Mouse (Mus musculus) large intestine, adult 2 months (tissue): ENCODE measurements around the gene 6330409D20Rik. TPM values are rescaled to one million over a fixed set of nuclear protein-coding genes. Genes with fewer than 3 reads are reported as not detected.
A peak's percentile ranks its signal among the peaks of the same experiment; 100 is the strongest.

Experiments
- DNase-seq: peaks from one replicate; pipeline ENCODE4 v3.0.0-alpha.2; 2012; ENCODE audit warnings: low read depth, low spot score
- WGBS: fragments of 180-500 bp; shearing (Covaris S2); methylation state at CpG from one replicate; pipeline ENCODE4 v1.1.7; 2018; 5-methylcytosine and 5-hydroxymethylcytosine counted together
- polyA plus RNA-seq: library from polyadenylated mRNA; depleted of rRNA; stranded (reverse); fragments of >200 nt; gene quantifications from 2 replicates; pipeline ENCODE4 v1.2.3, GENCODE M21; 2012

The 6330409D20Rik gene
- polyA plus RNA-seq, 1 experiment: not detected

DNA sequence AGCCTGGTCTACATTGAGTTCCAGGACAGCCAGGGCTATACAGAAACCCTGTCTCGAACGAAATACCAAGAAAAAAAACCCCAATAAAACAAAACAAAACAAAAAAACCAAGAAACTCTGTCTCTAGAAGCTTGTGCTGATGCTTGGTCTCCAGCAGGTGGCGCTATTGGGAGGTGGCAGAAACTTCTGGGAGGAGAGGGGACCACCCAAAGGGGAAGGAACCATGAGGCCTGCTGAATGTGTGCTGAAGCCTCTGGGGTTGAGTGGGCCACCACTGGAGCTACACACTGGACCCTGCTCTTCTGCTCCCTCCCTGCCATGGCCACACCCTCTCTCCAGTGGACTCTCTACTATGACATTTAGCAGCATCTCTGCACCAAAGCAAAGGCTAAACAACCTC is 32.2 kb downstream of the 6330409D20Rik start:
- WGBS: 21% methylated on average over 3 of the region's 3 CpGs
- no peak for DNase-seq

DNA sequence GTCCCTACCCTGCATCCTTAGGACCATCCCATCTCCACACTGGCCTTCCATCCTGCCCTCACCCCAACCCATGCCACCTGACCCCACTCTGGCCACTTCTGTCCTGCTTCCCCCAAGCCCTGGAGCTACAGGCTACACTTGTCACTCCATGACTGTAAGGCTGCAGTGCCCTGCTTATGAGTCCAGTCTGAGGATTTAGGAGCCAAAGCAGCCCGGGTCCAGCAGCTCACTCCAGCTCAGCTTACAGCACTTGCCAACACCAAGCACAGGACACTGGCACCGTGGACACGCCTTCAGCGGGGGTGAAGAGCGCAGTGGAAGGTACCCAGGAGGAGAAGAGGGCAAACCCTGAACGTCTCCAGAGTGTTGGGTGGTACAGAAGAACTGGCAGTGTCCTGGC is 33.8 kb downstream of the 6330409D20Rik start:
- no peak for DNase-seq
- WGBS: 84% methylated on average over 6 of the region's 6 CpGs

DNA sequence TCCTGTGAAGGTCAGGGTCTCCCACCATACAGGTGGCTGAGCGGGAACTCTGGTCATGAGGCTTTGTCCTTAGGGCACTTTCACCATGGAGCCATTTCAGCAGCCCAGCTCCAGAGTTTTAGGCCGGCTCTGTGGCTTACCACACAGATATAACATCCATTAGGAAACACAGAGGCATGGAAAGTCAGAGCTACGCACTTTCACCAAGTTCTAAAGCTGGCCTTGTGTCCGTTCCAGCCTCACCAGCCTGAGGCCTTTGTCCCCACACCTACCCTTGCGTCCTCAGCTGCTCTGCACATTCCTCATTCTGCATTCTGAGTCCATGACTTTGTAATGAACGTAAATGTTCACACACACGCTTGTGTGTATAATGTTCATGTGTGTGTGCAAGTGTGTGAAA is 35.8 kb downstream of the 6330409D20Rik start:
- 92% methylated on average over 7 of the region's 7 CpGs for WGBS
- no peak for DNase-seq

DNA sequence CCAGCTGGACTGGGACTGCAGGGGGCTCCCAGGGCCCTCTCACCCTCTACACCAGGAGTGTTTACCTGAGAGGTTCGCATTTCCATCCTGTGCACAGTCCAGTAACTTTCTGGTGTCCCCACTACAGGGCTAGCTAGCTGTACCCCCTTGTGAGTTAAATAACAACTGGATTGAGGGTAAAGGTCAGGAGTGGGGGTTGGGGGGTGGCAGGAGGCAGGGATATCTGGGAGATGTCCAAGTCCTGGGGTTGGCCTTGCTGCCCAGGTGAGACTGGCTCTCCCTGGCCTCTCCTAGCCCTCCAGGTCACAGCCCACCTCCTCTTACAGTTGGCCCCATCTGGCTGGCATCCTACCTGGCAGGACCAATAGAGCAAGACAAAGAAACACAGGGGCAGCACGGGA is 36.8 kb downstream of the 6330409D20Rik start, which contains the start of gene Fpgs:
Fpgs (minus strand) TSS at position 125 of the 401 bp plus-strand sequence.
- DNase-seq: no peak
- WGBS: 49% methylated on average over 2 of the region's 2 CpGs

DNA sequence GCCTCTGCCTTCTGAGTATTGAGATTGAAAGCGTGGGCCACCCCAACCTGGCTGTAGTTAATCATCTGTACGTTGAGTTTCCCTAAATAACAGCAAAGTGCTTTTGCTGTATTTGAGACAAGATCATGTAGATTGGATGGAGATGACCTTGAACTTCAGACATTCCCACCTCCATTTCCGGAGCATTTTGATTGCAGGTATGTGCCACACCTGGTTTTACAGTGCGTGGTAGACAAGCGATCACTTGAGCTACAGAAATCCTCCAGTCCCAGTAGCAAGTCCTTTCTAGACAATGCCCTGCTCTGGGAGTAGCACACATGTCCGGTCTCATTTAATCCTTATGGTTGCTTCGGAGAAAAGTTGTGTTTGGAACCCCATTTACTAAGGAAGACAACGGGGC is 37.8 kb downstream of the 6330409D20Rik start:
- 45% methylated on average over 8 of the region's 8 CpGs for WGBS
- no peak for DNase-seq

DNA sequence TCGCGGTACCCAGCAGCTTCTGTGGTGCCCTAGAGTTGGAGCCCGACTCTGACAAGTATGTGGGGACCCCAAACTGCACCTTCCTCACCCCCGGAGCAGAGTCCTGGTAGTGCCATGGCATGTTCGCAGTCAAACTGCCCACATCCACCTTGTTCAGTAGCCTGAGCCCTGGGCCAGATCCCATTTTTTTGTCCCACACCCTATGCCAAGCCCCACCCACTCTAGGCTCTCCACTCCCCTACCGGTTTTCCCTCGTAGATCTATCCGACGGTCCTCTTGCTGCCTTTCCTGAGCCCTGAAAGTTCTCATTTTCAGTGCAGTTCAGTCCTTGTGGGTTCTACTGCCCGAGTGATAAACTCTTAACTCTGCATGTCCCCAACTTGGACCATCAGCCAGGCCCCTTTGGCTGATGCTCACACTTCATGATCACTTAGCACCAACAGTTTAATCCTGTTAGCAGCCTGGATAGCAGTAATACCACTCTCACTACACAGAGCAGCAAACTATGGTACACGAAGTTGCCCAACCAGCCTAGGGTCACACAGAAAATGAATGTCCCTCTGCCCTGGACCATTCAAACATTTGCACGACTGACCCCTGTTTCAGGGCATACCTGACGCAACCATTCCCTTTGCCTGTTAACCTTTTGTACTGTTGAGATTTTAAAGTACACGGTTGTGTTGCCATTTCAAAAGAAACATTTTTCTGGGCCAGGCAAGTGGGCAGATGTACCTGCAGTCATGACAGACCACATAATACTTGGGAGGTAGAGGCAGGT is 39.7 kb downstream of the 6330409D20Rik start:
- no peak for DNase-seq
- WGBS: 77% methylated on average over 14 of the region's 14 CpGs

DNA sequence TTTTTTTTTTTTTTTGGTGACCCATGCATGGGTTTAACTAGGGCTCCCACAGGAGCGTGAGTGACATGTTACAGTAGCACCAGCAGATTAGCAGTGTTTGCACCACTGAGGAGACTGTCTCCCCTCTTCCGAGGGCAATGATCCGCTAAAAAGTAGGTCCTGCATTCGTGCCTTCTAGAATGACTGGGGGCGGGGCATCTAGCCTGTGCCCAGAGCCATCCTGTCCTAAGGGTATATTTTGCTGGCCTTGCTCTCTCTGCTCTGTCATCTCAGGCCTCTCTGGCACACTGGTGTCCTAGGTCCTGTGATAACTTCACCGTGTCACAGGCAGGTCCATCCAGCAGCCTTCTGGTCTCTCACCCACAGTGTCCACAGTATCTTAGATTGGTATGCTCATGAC is 41.1 kb downstream of the 6330409D20Rik start:
- WGBS: 82% methylated on average over 6 of the region's 6 CpGs
- DNase-seq: no peak

DNA sequence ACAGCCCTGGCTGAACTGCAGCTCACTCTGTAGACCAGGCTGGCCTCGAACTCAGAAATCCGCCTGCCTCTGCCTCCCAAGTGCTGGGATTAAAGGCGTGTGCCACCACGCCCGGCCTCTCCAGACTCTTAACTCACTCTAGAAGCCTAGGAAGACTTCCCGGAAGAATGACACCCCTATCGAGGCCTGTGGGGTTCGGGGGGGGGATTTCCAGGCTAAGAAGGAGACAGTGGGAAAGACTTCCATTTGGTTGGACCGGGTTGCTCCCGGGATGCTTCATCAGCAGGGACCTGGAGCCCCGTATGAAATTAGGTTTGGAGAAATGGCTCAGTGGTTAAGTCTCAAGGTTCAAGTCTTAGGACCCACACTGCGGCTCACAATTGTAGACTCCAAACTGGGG is 46.1 kb downstream of the 6330409D20Rik start:
- WGBS: 71% methylated on average over 12 of the region's 12 CpGs
- DNase-seq: no peak

DNA sequence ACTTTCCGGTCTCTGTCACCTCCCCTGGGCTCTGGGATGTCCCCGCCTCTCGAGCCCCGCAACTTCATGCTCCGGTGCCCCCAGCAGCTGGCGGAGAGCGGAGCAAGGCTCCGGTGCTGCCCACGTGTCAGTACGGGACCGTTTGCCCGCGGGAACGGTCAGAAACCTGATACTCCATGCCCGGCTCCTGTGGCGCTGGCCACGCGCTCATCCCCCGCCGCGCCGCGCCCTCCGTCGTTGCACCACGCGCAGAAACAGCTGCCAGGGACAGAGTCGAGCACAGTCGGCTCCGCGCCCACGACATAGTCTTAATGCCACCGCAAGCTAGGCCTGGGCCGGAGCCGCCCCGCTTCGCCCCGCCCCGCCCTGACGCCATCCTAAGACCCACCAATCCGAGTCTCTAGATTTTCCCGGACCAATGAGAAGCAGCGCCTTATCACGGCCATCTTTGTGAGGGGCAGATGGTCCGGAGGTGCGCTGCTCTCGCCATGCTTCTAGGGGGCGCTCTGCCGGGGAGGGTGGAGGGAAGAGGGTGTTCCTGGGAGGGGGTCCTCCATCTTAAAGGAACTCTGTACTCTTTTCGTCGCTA is 46.9 kb downstream of the 6330409D20Rik start:
- DNase-seq: peak; percentile 93
- WGBS: under 1% methylated on average over 51 of the region's 51 CpGs

DNA sequence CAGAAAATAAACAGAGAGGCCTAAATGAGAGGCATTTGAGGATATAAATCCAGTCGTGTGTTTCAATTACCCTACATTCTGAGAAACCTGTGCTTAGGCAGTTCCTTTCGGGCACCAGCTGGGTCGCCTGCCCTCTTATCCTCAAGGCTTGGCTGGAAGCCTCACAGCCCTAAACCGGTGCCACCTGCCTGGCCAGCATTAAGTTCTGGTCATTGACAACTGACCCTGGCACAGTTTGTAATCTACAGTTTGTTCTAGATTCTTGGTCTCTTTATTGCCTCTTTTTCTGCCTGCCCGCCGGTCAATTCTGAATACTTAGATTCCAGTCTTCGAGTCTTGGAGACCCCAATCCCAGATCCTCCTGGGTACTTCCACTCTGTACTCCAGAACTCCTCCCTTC is 47.5 kb downstream of the 6330409D20Rik start:
- WGBS: 5% methylated on average over 7 of the region's 7 CpGs
- no peak for DNase-seq

DNA sequence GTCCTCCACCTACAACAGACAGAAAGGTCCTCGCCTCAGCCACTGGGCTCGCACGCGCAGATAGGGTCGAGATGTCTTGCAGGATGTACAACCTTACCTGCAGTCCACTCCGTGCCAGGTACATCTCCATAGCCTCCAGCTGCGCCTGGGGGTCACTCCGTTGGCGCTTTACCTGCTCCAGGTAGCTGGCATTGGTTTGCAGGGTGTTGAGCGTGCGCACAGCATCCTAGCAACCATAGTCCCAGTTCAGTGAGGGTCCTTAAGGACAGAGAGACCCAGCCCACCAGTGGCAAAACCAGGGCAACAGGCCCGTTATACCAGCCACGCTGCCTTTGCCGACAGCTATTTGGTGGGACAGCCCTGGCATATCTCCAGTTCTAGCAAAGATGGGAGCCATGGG is 48.3 kb downstream of the 6330409D20Rik start:
- 79% methylated on average over 14 of the region's 14 CpGs for WGBS
- DNase-seq: no peak

DNA sequence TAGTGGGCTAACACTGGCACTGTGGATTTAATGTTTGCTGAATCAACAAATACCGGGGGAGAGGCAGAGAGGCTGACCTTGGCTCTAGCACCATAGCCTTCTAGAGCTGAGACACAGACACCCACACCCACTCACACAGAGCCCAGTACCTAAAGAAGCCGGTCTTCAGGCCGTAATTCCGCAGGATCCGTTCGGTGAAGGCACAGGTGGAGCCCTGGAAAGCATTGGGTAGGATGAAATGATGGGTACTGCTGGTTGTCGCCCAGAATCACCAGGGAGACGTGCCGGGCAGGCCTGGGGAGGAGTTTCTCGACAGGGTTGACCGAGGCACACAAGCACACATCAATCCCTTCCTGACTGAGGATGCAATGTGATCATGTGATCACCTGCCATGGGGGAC is 49.8 kb downstream of the 6330409D20Rik start:
- 63% methylated on average over 11 of the region's 11 CpGs for WGBS

DNA sequence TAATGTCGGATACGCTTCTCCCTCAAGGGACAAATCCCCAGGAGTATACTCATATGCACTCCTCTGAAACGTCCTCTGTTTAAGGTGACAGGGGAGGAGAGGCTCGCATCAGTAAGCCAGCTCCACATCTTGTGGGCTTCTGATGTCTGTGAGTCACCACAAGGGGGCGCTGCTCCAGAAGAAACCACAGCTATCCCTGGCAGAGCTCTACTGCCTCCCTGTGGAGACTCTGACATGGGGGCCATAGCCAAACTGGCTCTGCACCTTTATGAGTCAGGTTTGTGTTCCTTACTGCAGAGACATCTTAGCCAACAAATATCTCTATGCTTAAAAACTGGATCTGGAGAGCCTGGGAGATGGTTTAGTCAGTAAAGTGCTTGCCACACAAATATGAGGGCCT is 51.4 kb downstream of the 6330409D20Rik start:
- 27% methylated on average over 5 of the region's 5 CpGs for WGBS
- peak; percentile 80 for DNase-seq

More for the DNA sequence above, 49.8 kb downstream of the 6330409D20Rik start:
- DNase-seq: no peak

DNA sequence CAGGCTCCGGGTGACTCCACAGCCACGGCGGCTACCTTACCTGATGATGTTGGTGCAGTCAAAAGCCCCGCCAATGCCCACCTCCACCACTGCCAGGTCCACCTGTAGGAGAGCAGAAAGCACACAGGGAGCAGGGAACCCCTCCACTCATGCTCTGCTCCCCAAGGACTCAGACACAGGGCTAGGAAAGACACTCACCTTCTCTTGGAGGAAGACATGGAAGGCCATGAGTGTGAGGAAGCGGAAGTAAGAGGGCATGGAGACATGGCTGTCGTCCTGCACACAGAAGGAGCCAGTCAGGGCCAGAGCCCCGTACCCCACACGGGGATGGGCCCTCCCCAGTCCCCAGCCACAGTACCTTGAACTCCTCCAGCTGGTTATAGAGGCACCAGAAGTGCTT is 53.3 kb downstream of the 6330409D20Rik start:
- WGBS: 98% methylated on average over 8 of the region's 8 CpGs
- no peak for DNase-seq

DNA sequence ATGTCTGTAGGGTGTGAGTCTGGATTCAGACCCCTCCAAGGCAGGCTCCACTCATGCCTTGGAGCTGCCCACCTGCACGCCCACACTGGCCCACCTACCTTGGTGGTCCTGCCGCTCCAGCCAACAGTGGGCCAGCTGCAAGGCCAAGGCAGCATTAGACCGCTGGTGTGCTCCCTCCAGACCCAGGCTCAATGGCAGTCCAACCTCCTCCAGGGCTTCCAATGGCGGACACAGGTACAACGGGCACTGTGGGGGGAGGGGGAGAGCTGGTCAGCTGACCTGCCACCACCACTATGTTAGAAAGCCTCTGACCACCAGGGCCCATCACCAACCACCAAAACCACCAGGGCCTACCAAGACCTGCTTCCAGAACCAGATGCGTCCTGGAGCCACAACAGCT is 54.2 kb downstream of the 6330409D20Rik start:
- DNase-seq: no peak
- WGBS: 94% methylated on average over 6 of the region's 6 CpGs

DNA sequence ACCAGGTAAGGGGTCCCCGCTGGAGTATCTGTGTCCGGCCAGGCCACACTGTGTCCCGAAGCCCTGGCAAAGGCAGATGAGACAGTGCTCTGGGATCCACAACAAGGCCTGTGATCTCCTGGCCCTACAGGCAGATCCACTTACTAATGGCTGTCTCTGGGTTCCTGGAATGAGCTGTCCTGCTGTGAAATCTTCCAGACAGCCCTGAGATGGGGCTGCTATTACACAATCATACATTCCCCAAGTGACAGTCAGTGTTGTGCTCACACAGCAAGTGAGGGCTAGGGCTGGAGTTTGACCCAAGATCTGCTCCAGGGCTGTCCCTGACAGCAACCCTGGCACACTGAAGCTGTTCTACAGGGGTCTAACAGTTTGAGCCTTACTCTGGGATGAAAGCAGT is 55.0 kb downstream of the 6330409D20Rik start:
- no peak for DNase-seq

DNA sequence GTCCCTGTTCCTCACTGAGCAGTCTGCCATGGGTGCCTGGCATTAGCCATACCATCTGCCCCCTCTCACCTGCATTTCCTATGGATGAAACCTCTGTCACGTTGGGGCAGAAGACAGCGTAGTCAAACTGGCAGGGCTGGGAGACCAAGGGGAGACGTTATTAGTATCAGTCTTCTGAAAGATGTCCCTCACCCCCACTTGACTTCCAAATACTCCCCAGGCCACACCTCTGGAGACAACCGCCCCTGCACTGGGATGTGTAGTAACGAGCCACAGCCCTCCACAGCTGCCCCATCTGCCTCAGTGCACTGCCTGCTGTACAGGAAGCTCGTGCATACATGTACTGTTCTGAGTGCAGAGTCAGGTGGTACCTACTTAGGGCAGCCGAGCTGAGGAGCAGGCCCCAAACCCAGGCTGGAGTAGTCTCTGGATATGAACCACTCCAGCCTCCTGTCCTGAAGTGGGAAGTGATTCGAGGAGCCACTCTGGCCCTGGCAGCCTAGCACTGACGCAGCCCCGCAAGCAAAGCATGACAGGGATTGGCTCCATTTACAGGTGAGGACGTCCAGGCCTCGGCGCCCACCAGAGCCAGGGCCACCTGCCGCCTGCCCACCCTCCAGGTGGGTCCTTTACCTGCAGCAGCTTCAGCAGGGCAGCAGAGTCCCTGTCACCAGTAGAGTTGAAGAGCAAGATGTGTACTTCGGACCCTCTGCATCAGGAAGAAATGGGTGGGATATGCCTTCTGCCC is 56.0 kb downstream of the 6330409D20Rik start:
- no peak for DNase-seq
- 91% methylated on average over 15 of the region's 15 CpGs for WGBS

More for the DNA sequence above, 55.0 kb downstream of the 6330409D20Rik start:
- WGBS: 85% methylated on average over 3 of the region's 3 CpGs

DNA sequence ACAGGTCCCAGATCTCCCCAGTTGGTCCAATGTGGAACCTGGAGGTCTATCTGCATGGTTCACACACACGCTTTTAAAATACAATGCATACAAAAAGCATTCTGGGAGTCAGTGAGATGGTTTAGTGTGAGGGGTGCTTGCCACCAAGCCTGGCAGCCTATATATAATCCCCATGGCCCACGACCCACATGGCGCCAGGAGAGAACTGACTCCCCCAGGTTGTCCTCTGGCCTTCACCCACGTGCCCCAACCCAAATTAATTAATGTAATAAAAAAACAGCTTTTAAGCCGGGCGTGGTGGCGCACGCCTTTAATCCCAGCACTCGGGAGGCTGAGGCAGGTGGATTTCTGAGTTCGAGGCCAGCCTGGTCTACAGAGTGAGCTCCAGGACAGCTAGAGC is 57.1 kb downstream of the 6330409D20Rik start:
- no peak for DNase-seq
- 88% methylated on average over 10 of the region's 10 CpGs for WGBS

DNA sequence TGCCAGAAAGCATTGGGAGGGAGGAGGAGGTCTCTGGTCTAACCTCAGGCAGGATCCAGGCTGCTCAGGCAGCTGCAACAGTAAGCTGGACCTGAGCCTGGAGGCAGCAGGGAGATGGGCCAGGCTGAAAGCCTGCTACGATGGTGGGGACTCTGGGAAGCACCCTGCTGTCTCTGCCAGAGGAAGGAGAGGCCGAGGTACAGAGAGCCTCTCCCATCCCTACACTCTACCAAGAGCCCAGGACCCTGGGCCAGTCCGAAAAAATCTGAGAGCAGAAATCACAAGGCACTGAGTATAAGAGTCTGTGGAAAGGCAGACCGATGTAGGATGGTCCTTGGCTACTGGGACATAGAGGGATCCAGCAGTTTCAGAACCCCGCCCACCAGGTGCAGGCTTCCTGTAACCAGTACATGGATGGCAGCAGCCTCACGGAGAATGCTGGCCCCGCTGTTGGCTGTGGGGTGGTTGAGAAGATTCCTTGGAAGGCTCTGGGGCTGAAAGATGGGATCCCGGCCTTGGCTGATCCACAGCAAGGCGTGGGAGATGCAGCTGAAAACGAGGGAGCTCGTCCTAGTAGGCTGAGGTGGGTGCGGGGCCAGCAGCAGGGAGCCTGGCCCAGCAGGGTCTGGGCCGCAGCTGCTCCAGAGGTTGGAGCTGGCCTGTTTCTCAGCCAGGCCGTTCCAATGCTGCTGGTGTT is 57.9 kb downstream of the 6330409D20Rik start:
- DNase-seq: no peak
- WGBS: 74% methylated on average over 14 of the region's 14 CpGs
